Mouse (Mus musculus) hindbrain, embryonic 16.5 days (tissue): Measurements from ENCODE around the gene Ffar3. TPM values are rescaled to one million over a fixed set of nuclear protein-coding genes. Genes with fewer than 3 reads are reported as not detected.

ENCODE experiments used
- ATAC-seq: fragments of 200-750 bp; cut with Nextera tagmentation; 2 replicates; pipeline ENCODE4 v1.8.0; 2017; ENCODE audit warnings: moderate TSS enrichment, moderate library complexity
- H3K27ac ChIP-seq: fragments of 300-500 bp; sonication (generic); 2 replicates; pipeline ENCODE4 v1.5.1; 2014; ENCODE audit warnings: low read depth, mild to moderate bottlenecking, control low read depth, low read length, moderate library complexity
- H3K27me3 ChIP-seq: fragments of 300-500 bp; sonication (generic); replicated peaks from 2 replicates; pipeline ENCODE4 v1.6.1; 2014; ENCODE audit warnings: low read length; ENCODE audit not compliant: control insufficient read depth, insufficient read depth
- H3K36me3 ChIP-seq: fragments of 300-500 bp; sonication (generic); 2 replicates; pipeline ENCODE4 v1.6.1; 2014; ENCODE audit warnings: mild to moderate bottlenecking, low read length, moderate library complexity, mixed read lengths; ENCODE audit not compliant: control insufficient read depth, insufficient read depth
- H3K4me1 ChIP-seq: fragments of 300-500 bp; sonication (generic); 2 replicates; pipeline ENCODE4 v1.6.1; 2014; ENCODE audit warnings: low read depth, low read length; ENCODE audit not compliant: control insufficient read depth, insufficient read depth
- H3K4me2 ChIP-seq: fragments of 300-500 bp; sonication (generic); 2 replicates; pipeline ENCODE4 v1.6.1; 2014; ENCODE audit warnings: mild to moderate bottlenecking, low read length, control low read depth, moderate library complexity
- H3K4me3 ChIP-seq: fragments of 300-500 bp; sonication (generic); 2 replicates; pipeline ENCODE4 v1.5.1; 2014; ENCODE audit warnings: mild to moderate bottlenecking, low read length, control low read depth, moderate library complexity
- H3K9ac ChIP-seq: fragments of 300-500 bp; sonication (generic); 2 replicates; pipeline ENCODE4 v1.6.1; 2014; ENCODE audit warnings: low read depth, mild to moderate bottlenecking, control low read depth, low read length, moderate library complexity
- H3K9me3 ChIP-seq: fragments of 300-500 bp; sonication (generic); 2 replicates; pipeline ENCODE4 v1.6.1; 2014; ENCODE audit warnings: mild to moderate bottlenecking, low read length, moderate library complexity; ENCODE audit not compliant: control insufficient read depth
- WGBS: fragments of 180-500 bp; shearing (Covaris S2); extraction: QIAGEN DNeasy Blood & Tissue Kit; methylation state at CpG from one replicate; pipeline ENCODE4 v1.1.7; 2014; 5-methylcytosine and 5-hydroxymethylcytosine counted together
- polyA plus RNA-seq: library from polyadenylated mRNA; unstranded; fragments of >200 nt; fragmentation: Nextera tagmentation; extraction: Ambion mirVana; gene quantifications from 2 replicates; pipeline ENCODE4 v1.2.1, GENCODE M21; 2015

The Ffar3 gene
- polyA plus RNA-seq, result 0.09 and 0.21 TPM in 2 replicates

- Histone ChIP-seq H3K27ac (no peak within 1 kb of the TSS), H3K9ac (no peak within 1 kb of the TSS), H3K27me3 (no peaks in the 10 kb centered on the region), H3K4me3 (no peak within 1 kb of the TSS), H3K36me3 (no peaks in the 10 kb centered on the region), H3K4me2 (no peak within 1 kb of the TSS), H3K4me1 (0 out of 2 replicates have a peak, but pooled peaks cover 2% of the 10 kb centered on the region), H3K9me3 (no peaks in the 10 kb centered on the region)
- 84% methylated on average over 6 of the region's 6 CpGs for WGBS
- ATAC-seq, result no peak
These were observed at the start of gene Ffar3 for GRCm38 (mm10) chr7:30856078-30856477. TSS of gene Ffar3 (minus strand) at chr7:30856178.

- Histone ChIP-seq H3K4me1 (0 out of 2 replicates have a peak, but pooled peaks cover 2% of the 10 kb centered on the region), H3K27ac (no peak overlapping the region), H3K36me3 (no peaks in the 10 kb centered on the region), H3K9me3 (no peaks in the 10 kb centered on the region), H3K9ac (no peak overlapping the region), H3K27me3 (no peaks in the 10 kb centered on the region), H3K4me3 (no peak overlapping the region), H3K4me2 (no peak overlapping the region)
- no peak for ATAC-seq
- 62% methylated on average over 4 of the region's 4 CpGs for WGBS
These were observed 48.1 kb upstream of the Ffar3 start for GRCm38 (mm10) chr7:30904042-30904441.

- no peak for ATAC-seq
- no peak overlapping the region for H3K4me3 ChIP-seq
- H3K27me3 ChIP-seq, result no peaks in the 10 kb centered on the region
- H3K36me3 ChIP-seq, result no peaks in the 10 kb centered on the region
- H3K9ac ChIP-seq, result no peak overlapping the region
- WGBS, result 89% methylated on average over 3 of the region's 3 CpGs
- H3K4me2 ChIP-seq, result no peak overlapping the region
- H3K27ac ChIP-seq, result no peak overlapping the region
- H3K4me1 ChIP-seq, result no peaks in the 10 kb centered on the region
- H3K9me3 ChIP-seq, result no peaks in the 10 kb centered on the region
These were observed 39.2 kb upstream of the Ffar3 start for GRCm38 (mm10) chr7:30895217-30895616.

- H3K27ac ChIP-seq, result no peak overlapping the region
- no peaks in the 10 kb centered on the region for H3K9me3 ChIP-seq
- no peaks in the 10 kb centered on the region for H3K4me1 ChIP-seq
- no peak overlapping the region for H3K4me3 ChIP-seq
- H3K27me3 ChIP-seq, result no peaks in the 10 kb centered on the region
- H3K9ac ChIP-seq, result no peak overlapping the region
- H3K36me3 ChIP-seq, result no peaks in the 10 kb centered on the region
- no peak for ATAC-seq
- 72% methylated on average over 3 of the region's 3 CpGs for WGBS
- H3K4me2 ChIP-seq, result no peak overlapping the region
These were observed 36.5 kb upstream of the Ffar3 start for GRCm38 (mm10) chr7:30892515-30892914.

- no peak overlapping the region for H3K4me2 ChIP-seq
- H3K36me3 ChIP-seq, result no peaks in the 10 kb centered on the region
- ATAC-seq, result no peak
- no peaks in the 10 kb centered on the region for H3K9me3 ChIP-seq
- H3K9ac ChIP-seq, result no peak overlapping the region
- H3K4me3 ChIP-seq, result no peak overlapping the region
- WGBS, result 85% methylated on average over 9 of the region's 9 CpGs
- H3K27me3 ChIP-seq, result no peaks in the 10 kb centered on the region
- no peak overlapping the region for H3K27ac ChIP-seq
- H3K4me1 ChIP-seq, result no peaks in the 10 kb centered on the region
These were observed 35.8 kb upstream of the Ffar3 start for GRCm38 (mm10) chr7:30891746-30892145.

GRCm38 (mm10) chr7:30890681-30891080, 34.7 kb upstream of the Ffar3 start:
- Histone ChIP-seq H3K4me2 (no peak overlapping the region), H3K9me3 (no peaks in the 10 kb centered on the region), H3K27ac (no peak overlapping the region), H3K9ac (no peak overlapping the region), H3K27me3 (no peaks in the 10 kb centered on the region), H3K4me1 (no peaks in the 10 kb centered on the region), H3K4me3 (no peak overlapping the region), H3K36me3 (no peaks in the 10 kb centered on the region)
- ATAC-seq, result no peak
- WGBS, result 71% methylated on average over 2 of the region's 2 CpGs

GRCm38 (mm10) chr7:30888786-30889185, 32.8 kb upstream of the Ffar3 start:
- Histone ChIP-seq H3K27me3 (no peaks in the 10 kb centered on the region), H3K36me3 (no peaks in the 10 kb centered on the region), H3K27ac (no peak overlapping the region), H3K9ac (no peak overlapping the region), H3K4me3 (no peak overlapping the region), H3K9me3 (no peaks in the 10 kb centered on the region), H3K4me2 (no peak overlapping the region), H3K4me1 (no peaks in the 10 kb centered on the region)
- ATAC-seq, result no peak
- 84% methylated on average over 7 of the region's 7 CpGs for WGBS

GRCm38 (mm10) chr7:30887568-30888188, 31.7 kb upstream of the Ffar3 start:
- no peaks in the 10 kb centered on the region for H3K9me3 ChIP-seq
- ATAC-seq, result no peak
- no peaks in the 10 kb centered on the region for H3K4me1 ChIP-seq
- H3K36me3 ChIP-seq, result no peaks in the 10 kb centered on the region
- no peak overlapping the region for H3K4me3 ChIP-seq
- no peak overlapping the region for H3K9ac ChIP-seq
- H3K27me3 ChIP-seq, result no peaks in the 10 kb centered on the region
- WGBS, result 83% methylated on average over 14 of the region's 14 CpGs
- H3K4me2 ChIP-seq, result no peak overlapping the region
- H3K27ac ChIP-seq, result no peak overlapping the region

GRCm38 (mm10) chr7:30886852-30887251, 30.9 kb upstream of the Ffar3 start:
- Histone ChIP-seq H3K27ac (no peak overlapping the region), H3K4me3 (no peak overlapping the region), H3K27me3 (no peaks in the 10 kb centered on the region), H3K9me3 (no peaks in the 10 kb centered on the region), H3K36me3 (no peaks in the 10 kb centered on the region), H3K4me2 (no peak overlapping the region), H3K9ac (no peak overlapping the region), H3K4me1 (no peaks in the 10 kb centered on the region)
- no peak for ATAC-seq
- WGBS, result 84% methylated on average over 4 of the region's 4 CpGs

GRCm38 (mm10) chr7:30884047-30884446, 28.1 kb upstream of the Ffar3 start:
- Histone ChIP-seq H3K9ac (no peak overlapping the region), H3K27me3 (no peaks in the 10 kb centered on the region), H3K27ac (no peak overlapping the region), H3K4me2 (no peak overlapping the region), H3K9me3 (no peaks in the 10 kb centered on the region), H3K36me3 (no peaks in the 10 kb centered on the region), H3K4me3 (no peak overlapping the region), H3K4me1 (no peaks in the 10 kb centered on the region)
- no peak for ATAC-seq
